In the genomic region with DNA sequence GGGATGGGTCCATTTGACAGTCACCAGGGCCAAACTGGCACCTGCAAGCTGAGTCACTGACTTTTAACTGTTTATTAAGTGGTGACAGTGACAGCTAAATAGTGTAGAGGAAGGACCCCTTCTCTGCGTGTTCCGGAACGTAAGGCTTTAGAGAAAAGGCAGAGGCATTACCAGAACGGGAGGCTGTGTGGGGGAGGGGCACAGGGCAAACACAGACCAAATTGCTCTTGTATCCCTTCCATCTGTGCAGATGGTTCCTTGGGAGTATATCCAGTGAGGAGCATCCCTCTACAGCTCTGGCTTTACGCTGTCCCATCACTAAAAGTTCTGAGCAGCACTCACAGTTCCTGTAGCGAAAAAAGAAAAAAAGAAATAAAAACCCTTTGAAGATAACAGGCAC, we compare ENCODE assay signal across 11 mouse cellular contexts.
"Had no signal": no experiment of that assay in that cellular context is flagged by ENCODE, and none has a peak within 500 bp of the region (broad histone marks: within the 10 kb centered on the region; RNA-seq: fewer than 3 reads in every experiment).

No protein-coding gene starts in this region.

- DNase-seq: lung, adult 18-20 months; lung, embryonic 14.5 days; lung, postnatal 10 days; lung, postnatal 4 days; midbrain, embryonic 14.5 days; retina, postnatal 1 day; right cerebral cortex, postnatal 14 days; spleen, adult 18-20 months; thymus, adult 2 months; thymus, postnatal 25 days; thymus, postnatal 4 days had no signal
